Mouse (Mus musculus) CD8-positive naive resting alpha-beta T cell, adult 57 days (primary cell): ENCODE results near the gene Vmn1r95. TPM values are rescaled to one million over a fixed set of nuclear protein-coding genes. Genes with fewer than 3 reads are reported as not detected.

ENCODE experiments used
- total RNA-seq: library from RNA; stranded (reverse); gene quantifications from one replicate; pipeline ENCODE4 v1.2.4, GENCODE M21; 2023

Gene Vmn1r95
- not detected for total RNA-seq

DNA sequence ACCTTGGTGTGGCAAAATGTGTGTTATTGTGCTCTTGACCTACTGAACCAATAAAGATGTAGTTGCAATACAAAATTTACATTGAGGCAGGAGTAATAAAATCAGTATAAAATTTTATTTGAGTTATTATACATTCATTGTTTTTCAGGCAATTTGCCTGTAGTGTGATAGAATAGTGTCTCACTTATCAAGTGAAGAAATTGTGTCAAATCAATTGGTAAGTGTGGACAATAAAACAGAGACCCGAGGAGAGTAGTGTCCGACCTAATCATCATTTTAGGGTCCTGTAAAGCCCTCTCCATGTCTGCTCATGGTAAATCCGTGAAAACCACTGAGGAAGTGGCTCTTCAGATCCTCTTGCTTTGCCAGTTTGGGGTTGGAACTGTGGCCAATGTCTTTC lies at the start of gene Vmn1r95:
TSS of gene Vmn1r95 (plus strand) at position 301 of the 400 bp plus-strand sequence.

DNA sequence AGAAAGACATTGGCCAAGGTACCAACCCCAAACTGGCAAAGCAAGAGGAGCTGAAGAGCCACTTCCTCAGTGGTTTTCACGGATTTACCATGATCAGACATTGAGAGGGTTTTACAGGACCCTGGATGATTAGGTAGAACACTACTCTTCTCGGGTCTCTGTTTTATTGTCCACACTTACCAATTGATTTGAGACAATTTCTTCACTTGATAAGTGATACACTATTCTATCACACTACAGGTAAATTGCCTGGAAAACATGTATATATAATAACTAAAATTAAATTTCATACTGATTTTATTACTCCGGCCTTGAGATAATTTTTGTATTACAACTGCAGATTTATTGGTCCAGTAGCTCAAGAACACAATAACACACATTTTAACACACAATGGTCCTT lies 25.2 kb upstream of the Vmn1r95 start, which contains the start of gene Vmn1r94:
TSS of gene Vmn1r94 (minus strand) at position 101 of the 400 bp plus-strand sequence.

DNA sequence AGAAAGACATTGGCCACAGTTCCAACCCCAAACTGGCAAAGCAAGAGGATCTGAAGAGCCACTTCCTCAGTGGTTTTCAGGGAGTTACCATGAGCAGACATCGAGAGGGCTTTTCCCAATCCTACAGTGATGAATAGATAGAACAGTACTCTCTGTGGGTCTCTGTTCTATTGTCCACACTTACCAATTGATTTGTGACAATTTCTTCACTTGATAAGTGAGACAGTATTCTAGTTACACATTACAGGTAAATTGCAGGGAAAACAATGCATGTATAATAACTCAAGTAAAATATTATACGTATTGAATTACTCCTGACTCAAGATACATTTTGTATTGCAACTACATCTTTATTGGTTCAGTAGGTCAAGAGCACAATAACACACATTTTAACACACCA lies 12.0 kb downstream of the Vmn1r95 start, which contains the start of gene Gm6164:
TSS of gene Gm6164 (minus strand) at position 101 of the 400 bp plus-strand sequence.

DNA sequence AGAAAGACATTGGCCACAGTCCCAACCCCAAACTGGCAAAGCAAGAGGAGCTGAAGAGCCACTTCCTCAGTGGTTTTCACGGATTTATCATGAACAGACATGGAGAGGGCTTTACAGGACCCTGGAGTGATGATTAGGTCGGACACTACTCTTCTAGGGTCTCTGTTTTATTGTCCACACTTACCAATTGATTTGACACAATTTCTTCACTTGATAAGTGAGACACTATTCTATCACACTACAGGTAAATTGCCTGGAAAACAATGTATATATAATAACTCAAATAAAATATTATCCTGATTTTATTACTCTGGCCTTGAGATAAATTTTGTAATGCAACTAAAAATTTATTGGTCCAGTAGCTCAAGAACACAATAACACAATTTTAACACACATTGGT lies 40.2 kb downstream of the Vmn1r95 start, which contains the start of gene Gm4498:
TSS of gene Gm4498 (minus strand) at position 101 of the 400 bp plus-strand sequence.

Other genes starting within 250 kb of the Vmn1r95 start
- gene Igsf23, start 243.0 kb upstream of the Vmn1r95 start, total RNA-seq: 0.89 TPM
- gene Ceacam20, start 228.3 kb upstream of the Vmn1r95 start, total RNA-seq: not detected
- not detected for gene Nlrp9b, start 202.2 kb upstream of the Vmn1r95 start, total RNA-seq
- gene Vmn1r91, start 94.0 kb upstream of the Vmn1r95 start, total RNA-seq: not detected
- not detected for gene Gm16442, start 71.1 kb upstream of the Vmn1r95 start, total RNA-seq
- not detected for gene Vmn1r93, start 54.6 kb upstream of the Vmn1r95 start, total RNA-seq
- gene Vmn1r94, start 25.3 kb upstream of the Vmn1r95 start, total RNA-seq: not detected
- not detected for gene Gm6164, start 11.9 kb downstream of the Vmn1r95 start, total RNA-seq
- gene Gm4498, start 40.1 kb downstream of the Vmn1r95 start, total RNA-seq: not detected
- gene Gm5890, start 69.1 kb downstream of the Vmn1r95 start, total RNA-seq: not detected
- not detected for gene Gm4133, start 140.4 kb downstream of the Vmn1r95 start, total RNA-seq
- not detected for gene Gm5728, start 181.7 kb downstream of the Vmn1r95 start, total RNA-seq
- gene Vmn1r100, start 224.2 kb downstream of the Vmn1r95 start, total RNA-seq: not detected
- not detected for gene Vmn1r101, start 248.9 kb downstream of the Vmn1r95 start, total RNA-seq